Mouse (Mus musculus) MEL (cell line): Measurements from ENCODE around the gene Bsn. TPM values are rescaled to one million over a fixed set of nuclear protein-coding genes. Genes with fewer than 3 reads are reported as not detected.
A peak's percentile ranks its signal among the peaks of the same experiment; 100 is the strongest.

Experiments used
- DNase-seq: peaks from one replicate; pipeline ENCODE4 v3.0.0; 2011; ENCODE audit warnings: low read depth, low spot score
- H3K27ac ChIP-seq: 2 replicates; pipeline ENCODE4 v1.5.1; 2012; ENCODE audit warnings: low read depth, mild to moderate bottlenecking, control low read depth, low read length, moderate library complexity; ENCODE audit not compliant: control insufficient read depth
- H3K27me3 ChIP-seq, 2 experiments: fragments of 150-350 bp in 1 of 2; sonication (generic) in 1 of 2; 2 replicates each; pipeline ENCODE4 v1.6.1; 2012; ENCODE audit warnings: low read length in 2 of 2, mild to moderate bottlenecking in 2 of 2, improper control_type of control experiment in 1 of 2, moderate library complexity in 1 of 2; ENCODE audit not compliant: insufficient read depth in 2 of 2, control insufficient read depth in 1 of 2
- H3K36me3 ChIP-seq, 2 experiments: 2 replicates each; pipeline ENCODE4 v1.6.1; 2012 to 2014; ENCODE audit warnings: low read length in 2 of 2, improper control_type of control experiment in 1 of 2, inconsistent platforms in 1 of 2, mild to moderate bottlenecking in 1 of 2; ENCODE audit not compliant: insufficient read depth in 2 of 2, control insufficient read depth in 1 of 2
- H3K4me1 ChIP-seq, 2 experiments: fragments of 150-350 bp in 1 of 2; sonication (generic) in 1 of 2; 2 replicates each; pipeline ENCODE4 v1.6.1; 2012; ENCODE audit warnings: low read length in 2 of 2, improper control_type of control experiment in 1 of 2, mild to moderate bottlenecking in 1 of 2; ENCODE audit not compliant: insufficient read depth in 2 of 2, control insufficient read depth in 1 of 2
- H3K4me3 ChIP-seq, 2 experiments: fragments of 150-350 bp in 1 of 2; sonication (generic) in 1 of 2; 2 replicates each; pipeline ENCODE4 v1.5.1; 2012; ENCODE audit warnings: low read depth in 2 of 2, low read length in 2 of 2, mild to moderate bottlenecking in 2 of 2, moderate library complexity in 2 of 2, control low read depth in 1 of 2, improper control_type of control experiment in 1 of 2; ENCODE audit not compliant: control insufficient read depth in 1 of 2, insufficient read depth in 1 of 2
- H3K79me2 ChIP-seq: 2 replicates; pipeline ENCODE4 v1.6.1; 2012; ENCODE audit warnings: mild to moderate bottlenecking, low read length, moderate library complexity; ENCODE audit not compliant: control insufficient read depth, poor library complexity, insufficient read depth
- H3K9ac ChIP-seq: 2 replicates; pipeline ENCODE4 v1.6.1; 2012; ENCODE audit warnings: low read depth, mild to moderate bottlenecking, control low read depth, low read length, moderate library complexity; ENCODE audit not compliant: control insufficient read depth, poor library complexity, severe bottlenecking
- H3K9me3 ChIP-seq: fragments of 150-350 bp; sonication (generic); replicated peaks from 2 replicates; pipeline ENCODE4 v1.6.1; 2012; ENCODE audit warnings: mild to moderate bottlenecking, low read length, improper control_type of control experiment, moderate library complexity; ENCODE audit not compliant: insufficient read depth
- CTCF ChIP-seq, 3 experiments: IDR thresholded peaks in 2 of 3; conservative IDR thresholded peaks in 1 of 3; 2 replicates each; pipeline ENCODE4 v1.5.1; 2011 to 2012; ENCODE audit warnings: low read length in 3 of 3, low read depth in 2 of 3, mild to moderate bottlenecking in 2 of 3, improper control_type of control experiment in 1 of 3, inconsistent platforms in 1 of 3, mixed read lengths in 1 of 3, moderate library complexity in 1 of 3; ENCODE audit not compliant: control insufficient read depth in 1 of 3, insufficient read depth in 1 of 3, poor library complexity in 1 of 3, severe bottlenecking in 1 of 3
- ELF1 ChIP-seq: IDR thresholded peaks from 2 replicates; pipeline ENCODE4 v1.6.1; 2014; ENCODE audit warnings: low read depth, mild to moderate bottlenecking, inconsistent platforms, low read length, improper control_type of control experiment, moderate library complexity
- GABPA ChIP-seq: IDR thresholded peaks from 2 replicates; pipeline ENCODE4 v1.6.1; 2012; ENCODE audit warnings: low read depth, mild to moderate bottlenecking, inconsistent platforms, low read length, improper control_type of control experiment, moderate library complexity
- HCFC1 ChIP-seq: IDR thresholded peaks from 2 replicates; pipeline ENCODE4 v1.6.1; 2012; ENCODE audit warnings: low read depth, mild to moderate bottlenecking, inconsistent platforms, low read length, improper control_type of control experiment, moderate library complexity
- MEF2A ChIP-seq: IDR thresholded peaks from 2 replicates; pipeline ENCODE4 v1.6.1; 2014; ENCODE audit warnings: low read depth, mild to moderate bottlenecking, inconsistent platforms, low read length, improper control_type of control experiment; ENCODE audit not compliant: poor library complexity, insufficient replicate concordance, severe bottlenecking; ENCODE audit errors: extremely low read depth
- POLR2A ChIP-seq, 2 experiments: IDR thresholded peaks; 2 replicates each; pipeline ENCODE4 v1.6.1; 2011 to 2012; ENCODE audit warnings: low read length in 2 of 2, mild to moderate bottlenecking in 2 of 2, control low read depth in 1 of 2, improper control_type of control experiment in 1 of 2, low read depth in 1 of 2, moderate library complexity in 1 of 2; ENCODE audit not compliant: control insufficient read depth in 1 of 2, insufficient read depth in 1 of 2, poor library complexity in 1 of 2
- RAD21 ChIP-seq: IDR thresholded peaks from 2 replicates; pipeline ENCODE4 v1.6.1; 2011; ENCODE audit warnings: mild to moderate bottlenecking, low read depth, low read length, improper control_type of control experiment
- SIN3A ChIP-seq: IDR thresholded peaks from 2 replicates; pipeline ENCODE4 v1.6.1; 2012; ENCODE audit warnings: low read length, improper control_type of control experiment, inconsistent platforms
- SMC3 ChIP-seq: IDR thresholded peaks from 2 replicates; pipeline ENCODE4 v1.6.1; 2011; ENCODE audit warnings: low read depth, low read length, improper control_type of control experiment
- TCF12 ChIP-seq: IDR thresholded peaks from 2 replicates; pipeline ENCODE4 v1.6.1; 2014; ENCODE audit warnings: low read depth, mild to moderate bottlenecking, inconsistent platforms, low read length, improper control_type of control experiment, moderate library complexity
- UBTF ChIP-seq: IDR thresholded peaks from 2 replicates; pipeline ENCODE4 v1.6.1; 2012; ENCODE audit warnings: low read depth, mild to moderate bottlenecking, inconsistent platforms, low read length, improper control_type of control experiment, moderate library complexity, borderline replicate concordance; ENCODE audit not compliant: insufficient read depth
- ZC3H11A ChIP-seq: IDR thresholded peaks from 2 replicates; pipeline ENCODE4 v1.6.1; 2012; ENCODE audit warnings: low read depth, mild to moderate bottlenecking, inconsistent platforms, low read length, improper control_type of control experiment
- ZKSCAN1 ChIP-seq: IDR thresholded peaks from 2 replicates; pipeline ENCODE4 v1.6.1; 2012; ENCODE audit warnings: low read depth, mild to moderate bottlenecking, inconsistent platforms, low read length, improper control_type of control experiment, moderate library complexity
- polyA plus RNA-seq, 2 experiments: library from polyadenylated mRNA; stranded (reverse) in 1 of 2; unstranded in 1 of 2; fragments of >175 nt in 1 of 2; fragments of >200 nt in 1 of 2; gene quantifications; 2 replicates each; pipeline versions ENCODE4 v1.2.1 to v1.2.4; 2012; ENCODE audit warnings: low replicate concordance in 2 of 2, low read depth in 1 of 2; ENCODE audit not compliant: insufficient read length in 2 of 2, insufficient read depth in 1 of 2, missing spikeins in 1 of 2
- total RNA-seq: library from RNA; depleted of rRNA; stranded (reverse); fragments of 300-350 nt; gene quantifications from 2 replicates; pipeline ENCODE4 v1.2.3, GENCODE M21; 2012

Bsn gene
- total and polyA plus RNA-seq, 3 experiments, result 3.5 to 5.6 TPM; not detected in 1

DNA sequence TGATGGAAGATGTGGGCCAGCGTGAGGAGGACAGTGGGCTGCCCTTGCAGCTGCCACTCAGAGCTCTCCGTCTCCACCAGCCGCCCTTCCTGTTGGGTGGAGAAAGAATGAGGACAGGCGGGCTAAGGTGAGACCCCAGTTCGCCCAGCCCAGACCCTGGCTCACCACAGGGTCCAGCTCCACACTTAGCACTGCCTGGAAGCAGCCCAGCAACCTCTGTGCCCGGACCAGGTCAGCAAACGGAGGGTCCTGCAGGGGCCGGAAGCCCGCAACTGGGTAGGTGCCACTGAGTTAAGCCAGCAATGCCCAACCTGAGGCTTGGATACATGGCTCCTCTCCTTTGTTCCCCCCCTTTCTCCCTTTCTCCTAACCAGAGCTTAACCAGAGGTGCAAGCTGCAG is 121.2 kb downstream of the Bsn start:
- TF ChIP-seq POLR2A (IDR thresholded peaks at IDR 0.05; ENCODE audit: control insufficient read depth in 1 of 2, insufficient read depth in 1 of 2, low read depth in 1 of 2, low read length in 2 of 2, poor library complexity in 1 of 2) (no peak), UBTF (no peak), GABPA (no peak)
- Histone ChIP-seq H3K79me2 (no peaks in the 10 kb centered on the region), H3K27ac (no peak overlapping the region), H3K9me3 (no peaks in the 10 kb centered on the region), H3K4me1 (no peaks in the 10 kb centered on the region), H3K27me3 (no peaks in the 10 kb centered on the region), H3K36me3 (no peaks in the 10 kb centered on the region; a peak in 1 of 4 replicates), H3K4me3 (no peak overlapping the region), H3K9ac (no peak overlapping the region)
- DNase-seq, result no peak

DNA sequence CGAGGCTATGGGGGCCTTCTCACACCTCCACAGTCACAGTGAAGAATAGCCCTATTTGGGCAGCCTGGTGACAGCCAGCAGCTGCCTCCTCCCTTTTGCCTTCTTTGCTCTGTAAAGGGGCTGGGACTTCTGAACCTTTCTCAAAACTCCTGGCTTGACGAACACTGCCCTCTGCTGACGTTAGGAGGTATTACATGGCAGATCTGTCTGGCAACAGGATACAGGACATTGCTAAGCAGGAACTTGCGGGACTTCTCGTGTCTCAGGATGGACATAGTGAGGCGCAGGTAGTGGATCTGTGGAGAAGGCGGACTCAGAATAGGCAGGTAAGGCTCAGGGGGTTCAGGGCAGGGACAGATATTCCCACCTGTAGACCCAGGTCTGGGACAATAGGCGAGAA is 122.3 kb downstream of the Bsn start:
- no peaks in the 10 kb centered on the region for H3K4me1 ChIP-seq
- H3K27me3 ChIP-seq, result no peaks in the 10 kb centered on the region
- no peak overlapping the region for H3K4me3 ChIP-seq
- H3K9me3 ChIP-seq, result no peaks in the 10 kb centered on the region
- no peak overlapping the region for H3K9ac ChIP-seq
- DNase-seq, result peak; percentile 90
- no peaks in the 10 kb centered on the region; a peak in 1 of 4 replicates for H3K36me3 ChIP-seq
- peak; percentile 86 for TF ChIP-seq SMC3
- TF ChIP-seq HCFC1, result no peak
- peak; percentile 82 to 99 (median 95) for TF ChIP-seq CTCF (IDR thresholded peaks at IDR 0.05 in 2 of 3, conservative IDR thresholded peaks at IDR 0.05 in 1 of 3; ENCODE audit: control insufficient read depth in 1 of 3, insufficient read depth in 1 of 3, low read depth in 2 of 3, low read length in 3 of 3, poor library complexity in 1 of 3, severe bottlenecking in 1 of 3)
- peak; percentile 85 for TF ChIP-seq RAD21
- TF ChIP-seq ZC3H11A, result peak; percentile 80
- TF ChIP-seq ELF1, result no peak
- H3K79me2 ChIP-seq, result no peaks in the 10 kb centered on the region
- no peak overlapping the region for H3K27ac ChIP-seq

DNA sequence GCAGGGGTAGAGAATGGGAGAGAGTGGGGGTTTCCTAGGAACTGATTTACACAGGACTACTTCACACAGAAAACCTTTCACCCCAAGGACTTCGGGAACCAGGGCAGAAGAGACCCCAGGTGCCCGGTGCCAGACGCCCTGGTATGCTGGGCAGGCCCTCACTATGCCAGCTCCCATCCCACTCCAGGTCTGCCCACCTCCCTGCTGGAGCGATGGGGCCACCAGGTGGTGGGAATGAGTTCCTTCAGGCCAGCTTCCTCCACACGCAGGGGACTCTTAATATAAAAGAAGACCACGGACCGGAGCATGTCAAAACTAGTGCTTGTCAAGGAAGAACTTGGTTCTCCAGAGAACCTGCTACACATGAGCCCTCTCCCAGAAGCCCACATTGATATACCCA is 123.0 kb downstream of the Bsn start:
- Histone ChIP-seq H3K27ac (no peak overlapping the region), H3K27me3 (no peaks in the 10 kb centered on the region), H3K79me2 (no peaks in the 10 kb centered on the region), H3K4me1 (no peaks in the 10 kb centered on the region), H3K36me3 (no peaks in the 10 kb centered on the region; a peak in 1 of 4 replicates), H3K4me3 (no peak overlapping the region), H3K9ac (no peak overlapping the region), H3K9me3 (no peaks in the 10 kb centered on the region)
- no peak for DNase-seq
- TF ChIP-seq RAD21, result peak; percentile 0; the same call in 1 of the 2 replicates
- TF ChIP-seq ZKSCAN1, result no peak
- 0 out of 2 replicates have a peak, but pooled peaks have one; percentile 12 for TF ChIP-seq SMC3
- TF ChIP-seq SIN3A, result no peak
- TF ChIP-seq MEF2A, result no peak
- TF ChIP-seq CTCF (IDR thresholded peaks at IDR 0.05 in 2 of 3, conservative IDR thresholded peaks at IDR 0.05 in 1 of 3; ENCODE audit: control insufficient read depth in 1 of 3, insufficient read depth in 1 of 3, low read depth in 2 of 3, low read length in 3 of 3, poor library complexity in 1 of 3, severe bottlenecking in 1 of 3), result peak in 2 of 3 experiments; percentile 16 to 26; a peak in 3 of 6 replicates
- no peak for TF ChIP-seq TCF12
- TF ChIP-seq, all 39 proteins: peak for 3
